Mouse (Mus musculus) bone marrow, adult 2 months (tissue): ENCODE data around the gene Hoxb4.

Experiments
- CTCF ChIP-seq: fragments of 200-500 bp; IDR thresholded peaks from 2 replicates; pipeline ENCODE4 v1.5.1; 2011; ENCODE audit warnings: low read length, control low read depth; ENCODE audit not compliant: control insufficient read depth, insufficient read depth
- POLR2A ChIP-seq: fragments of 200-500 bp; IDR thresholded peaks from 2 replicates; pipeline ENCODE4 v1.6.1; 2011; ENCODE audit warnings: low read depth, mild to moderate bottlenecking, control low read depth, low read length, borderline replicate concordance; ENCODE audit not compliant: control insufficient read depth

DNA sequence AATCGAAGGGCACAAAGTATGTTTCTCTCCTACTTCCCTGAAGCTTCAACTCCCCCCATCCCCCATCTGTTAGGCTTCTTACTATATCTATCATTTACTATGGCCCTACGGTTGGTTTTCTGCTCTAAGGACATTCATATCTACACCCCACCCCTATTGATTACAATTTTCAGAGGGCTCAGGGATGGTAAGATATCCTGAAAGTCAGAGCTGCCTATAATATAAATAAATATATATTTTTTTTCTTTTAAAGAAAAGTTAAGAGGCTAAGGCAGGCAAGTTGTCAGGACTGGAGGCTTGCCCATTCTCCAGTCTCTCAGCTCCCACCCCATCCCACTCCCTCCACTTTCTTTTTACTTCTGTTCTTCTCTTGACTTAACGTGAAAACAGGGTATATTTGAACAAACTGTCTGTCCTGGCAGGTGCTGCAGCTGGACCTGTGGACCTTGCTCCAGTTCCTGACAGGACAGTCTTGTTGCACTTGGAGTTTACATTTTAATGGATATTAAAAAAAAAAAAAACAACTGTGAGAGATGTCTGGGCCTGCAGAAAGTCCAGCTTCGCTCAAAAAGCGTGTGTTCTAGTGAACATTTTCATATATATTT is 29.0 kb downstream of the Hoxb4 start:
- TF ChIP-seq POLR2A (no peak), CTCF (no peak)
